Mouse (Mus musculus) ES-E14 (cell line): Measurements from ENCODE around the gene Ppm1h. TPM values are rescaled to one million over a fixed set of nuclear protein-coding genes. Genes with fewer than 3 reads are reported as not detected.

ENCODE experiments used
- DNase-seq: peaks from one replicate; pipeline ENCODE4 v3.0.0-alpha.2; 2013; ENCODE audit warnings: low read depth, low spot score
- H3K27ac ChIP-seq: 2 replicates; pipeline ENCODE4 v1.5.1; 2012; ENCODE audit warnings: low read depth, mild to moderate bottlenecking, low read length, moderate library complexity, mixed read lengths; ENCODE audit not compliant: poor library complexity, insufficient read depth, severe bottlenecking
- H3K36me3 ChIP-seq: 2 replicates; pipeline ENCODE4 v1.6.1; 2012; ENCODE audit warnings: mild to moderate bottlenecking, low read length, moderate library complexity, mixed read lengths; ENCODE audit not compliant: control insufficient read depth, poor library complexity, insufficient read depth, severe bottlenecking
- H3K4me1 ChIP-seq, 2 experiments: fragments of 150-350 bp in 1 of 2; sonication (generic) in 1 of 2; 2 replicates each; pipeline ENCODE4 v1.6.1; 2012; ENCODE audit warnings: low read length in 2 of 2, mild to moderate bottlenecking in 1 of 2, mixed read lengths in 1 of 2; ENCODE audit not compliant: control insufficient read depth in 2 of 2, insufficient read depth in 2 of 2, poor library complexity in 1 of 2
- H3K4me3 ChIP-seq, 2 experiments: fragments of 150-350 bp in 1 of 2; sonication (generic) in 1 of 2; 2 replicates each; pipeline ENCODE4 v1.5.1; 2012; ENCODE audit warnings: low read length in 2 of 2, low read depth in 1 of 2, mild to moderate bottlenecking in 1 of 2, mixed read lengths in 1 of 2; ENCODE audit not compliant: insufficient read depth in 1 of 2, poor library complexity in 1 of 2, severe bottlenecking in 1 of 2
- H3K9ac ChIP-seq: 2 replicates; pipeline ENCODE4 v1.6.1; 2012; ENCODE audit warnings: low read depth, mild to moderate bottlenecking, low read length, mixed read lengths; ENCODE audit not compliant: poor library complexity, insufficient read depth, severe bottlenecking
- H3K9me3 ChIP-seq: fragments of 150-350 bp; sonication (generic); 2 replicates; pipeline ENCODE4 v1.6.1; 2012; ENCODE audit warnings: low read depth, mild to moderate bottlenecking, low read length; ENCODE audit not compliant: control insufficient read depth, insufficient read depth
- CHD2 ChIP-seq: IDR thresholded peaks from 2 replicates; pipeline ENCODE4 v1.6.1; 2014; ENCODE audit warnings: mild to moderate bottlenecking, low read depth, low read length, inconsistent platforms
- HCFC1 ChIP-seq: IDR thresholded peaks from 2 replicates; pipeline ENCODE4 v1.6.1; 2012; ENCODE audit warnings: low read length, inconsistent platforms, borderline replicate concordance; ENCODE audit not compliant: insufficient read depth
- MAFK ChIP-seq: IDR thresholded peaks from 2 replicates; pipeline ENCODE4 v1.6.1; 2014; ENCODE audit warnings: mild to moderate bottlenecking, low read depth, low read length, inconsistent platforms; ENCODE audit not compliant: insufficient read depth
- ZC3H11A ChIP-seq: IDR thresholded peaks from 2 replicates; pipeline ENCODE4 v1.6.1; 2012; ENCODE audit warnings: low read depth, mild to moderate bottlenecking, inconsistent platforms, low read length, borderline replicate concordance
- ZNF384 ChIP-seq: IDR thresholded peaks from 2 replicates; pipeline ENCODE4 v1.6.1; 2012; ENCODE audit warnings: low read depth, low read length, inconsistent platforms
- in situ Hi-C, 2 experiments: fragments of 600-800 bp; cut with MboI; formaldehyde crosslinking; loops; one replicate each; pipeline ENCODE4 v1.15.1; 2025; ENCODE audit warnings: low sequenced_read_pairs in 2 of 2, inconsistent platforms in 1 of 2; ENCODE audit not compliant: unreplicated experiment in 2 of 2
- total RNA-seq: library from RNA; depleted of rRNA; stranded (reverse); fragments of 300-350 nt; gene quantifications from 2 replicates; pipeline ENCODE4 v1.2.3, GENCODE M21; 2012

Ppm1h gene
- total RNA-seq, 1 experiment = 4.5 TPM

DNA sequence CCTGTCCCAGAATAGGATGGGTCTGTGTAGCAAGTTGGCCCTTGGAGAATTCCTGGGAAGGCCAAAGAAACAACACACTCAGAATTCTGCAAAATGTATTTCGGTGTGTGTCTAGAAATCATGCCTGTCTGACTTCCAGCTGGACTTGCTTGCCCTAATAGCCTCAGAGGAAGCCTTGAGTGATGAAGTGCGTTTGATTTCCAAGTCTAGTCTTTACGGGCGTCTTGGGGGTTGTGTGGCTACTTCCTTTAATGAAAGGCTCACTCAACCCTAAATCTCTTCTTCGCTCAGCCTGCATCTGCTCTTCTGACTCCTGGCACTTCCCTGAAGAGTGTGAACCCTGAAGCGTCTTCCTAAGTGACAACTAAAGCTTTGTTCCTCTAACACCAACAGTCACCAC is 265.3 kb downstream of the Ppm1h start:
- in situ Hi-C loops = no loop called here
- Histone ChIP-seq H3K4me1 (0 out of 4 replicates have a peak, but pooled peaks cover 0 to 3% of the 10 kb centered on the region in 2 experiments), H3K9ac (no peak overlapping the region), H3K36me3 (no peaks in the 10 kb centered on the region), H3K4me3 (no peak overlapping the region), H3K9me3 (no peaks in the 10 kb centered on the region), H3K27ac (no peak overlapping the region)
- no peak for DNase-seq
- no peak for TF ChIP-seq ZNF384
- TF ChIP-seq ZC3H11A = no peak
- TF ChIP-seq CHD2 = no peak
- TF ChIP-seq HCFC1 = no peak
- no peak for TF ChIP-seq MAFK

DNA sequence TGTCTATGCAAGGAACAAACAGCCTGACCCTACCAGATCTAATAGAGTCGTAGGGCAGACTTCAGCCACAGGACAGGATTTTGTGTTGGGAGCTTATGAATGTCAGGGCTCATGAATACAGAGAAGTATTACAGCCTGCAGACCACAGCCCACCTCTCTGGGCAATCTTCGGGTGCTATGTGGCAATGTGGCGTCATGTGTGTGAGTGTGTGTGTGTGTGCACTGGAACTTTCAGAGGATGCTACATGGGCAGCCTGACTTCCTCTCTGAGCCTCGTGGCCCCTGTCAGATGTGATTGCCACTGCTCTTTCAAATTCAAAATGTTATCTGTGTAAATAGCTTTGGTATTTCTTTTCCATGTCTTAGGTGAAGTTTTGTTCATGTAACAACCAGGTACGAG is 266.3 kb downstream of the Ppm1h start:
- H3K36me3 ChIP-seq = no peaks in the 10 kb centered on the region
- DNase-seq = no peak
- TF ChIP-seq ZNF384 (no peak), CHD2 (no peak), MAFK (no peak), HCFC1 (no peak)
- H3K9ac ChIP-seq = no peak overlapping the region
- H3K4me3 ChIP-seq = no peak overlapping the region
- no peak overlapping the region for H3K27ac ChIP-seq
- no peaks in the 10 kb centered on the region for H3K9me3 ChIP-seq
- 0 out of 4 replicates have a peak, but pooled peaks cover 0 to 3% of the 10 kb centered on the region in 2 experiments for H3K4me1 ChIP-seq
- in situ Hi-C loops = no loop called here

DNA sequence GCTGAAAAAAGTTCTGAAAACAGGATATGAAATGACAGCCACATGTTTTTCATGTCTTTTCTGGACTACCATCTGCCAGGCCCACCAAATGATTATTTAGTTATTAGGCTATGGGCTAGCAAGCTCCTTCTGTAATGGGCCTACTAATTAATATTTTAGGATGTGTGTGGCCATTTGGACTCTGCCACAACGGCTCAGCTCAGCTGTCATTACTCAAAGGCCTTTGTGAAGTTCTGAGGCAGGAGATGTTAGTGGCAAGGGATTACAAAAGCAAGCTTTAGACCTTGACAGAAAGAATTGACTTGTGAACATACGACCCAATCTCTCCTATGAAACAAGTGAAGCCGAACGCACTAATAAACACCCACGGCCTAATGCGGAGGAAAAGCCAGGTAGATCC is 272.4 kb downstream of the Ppm1h start:
- no peak for TF ChIP-seq MAFK
- TF ChIP-seq CHD2 = no peak
- no peak for TF ChIP-seq HCFC1
- TF ChIP-seq ZNF384 = no peak
- no peak for TF ChIP-seq ZC3H11A
- in situ Hi-C loops = no loop called here
- Histone ChIP-seq H3K27ac (no peak overlapping the region), H3K36me3 (no peaks in the 10 kb centered on the region), H3K4me1 (no peaks in the 10 kb centered on the region), H3K4me3 (no peak overlapping the region), H3K9me3 (no peaks in the 10 kb centered on the region), H3K9ac (no peak overlapping the region)
- DNase-seq = no peak

DNA sequence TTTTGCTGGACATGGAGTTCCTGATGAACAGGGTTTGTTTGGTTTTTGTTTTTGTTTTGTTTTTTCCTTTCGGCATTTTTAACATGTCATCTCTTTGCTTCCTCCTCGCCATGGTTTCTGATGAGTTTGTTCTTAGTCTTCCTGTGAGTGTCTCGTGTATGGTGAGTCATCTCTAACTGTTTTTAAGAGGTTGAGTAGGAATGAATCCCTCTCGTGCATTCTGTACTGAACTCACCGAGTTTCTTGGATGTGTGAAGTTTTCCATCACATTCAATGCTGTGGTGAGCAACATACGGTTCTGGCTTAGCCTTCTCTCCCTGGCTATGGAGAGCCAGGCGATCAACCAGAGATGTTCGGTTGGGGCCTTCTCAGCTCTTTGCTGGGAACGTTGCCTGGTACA is 275.0 kb downstream of the Ppm1h start:
- H3K27ac ChIP-seq = no peak overlapping the region
- H3K4me3 ChIP-seq = no peak overlapping the region
- H3K4me1 ChIP-seq = peaks cover 0 to under 1% of the 10 kb centered on the region in 2 experiments; a peak in 1 of 4 replicates
- no peak for DNase-seq
- TF ChIP-seq ZC3H11A (no peak), HCFC1 (no peak), CHD2 (no peak), ZNF384 (no peak), MAFK (no peak)
- in situ Hi-C loops = no loop called here
- no peak overlapping the region for H3K9ac ChIP-seq
- H3K9me3 ChIP-seq = no peaks in the 10 kb centered on the region
- no peaks in the 10 kb centered on the region for H3K36me3 ChIP-seq

DNA sequence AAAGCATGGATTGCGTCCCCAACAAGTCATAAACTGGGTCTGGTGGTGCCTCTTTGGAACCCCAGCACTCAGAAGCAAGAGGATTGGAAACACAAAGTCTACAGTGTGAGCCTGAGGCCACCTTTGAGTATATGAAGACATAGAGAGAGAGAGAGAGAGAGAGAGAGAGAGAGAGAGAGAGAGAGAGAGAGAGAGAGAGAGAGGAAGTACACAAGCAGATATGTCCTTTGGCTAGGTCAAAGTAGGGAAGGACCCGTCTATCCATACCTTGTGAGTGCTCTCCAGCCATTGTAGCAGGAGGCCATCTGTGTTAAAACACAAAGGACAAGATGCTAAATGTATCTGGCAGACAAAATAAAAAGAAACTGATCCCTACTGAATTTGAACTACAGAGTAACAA is 279.4 kb downstream of the Ppm1h start:
- no peak overlapping the region for H3K9ac ChIP-seq
- in situ Hi-C loops = no loop called here
- H3K9me3 ChIP-seq = no peaks in the 10 kb centered on the region
- H3K4me3 ChIP-seq = no peak overlapping the region
- H3K27ac ChIP-seq = no peak overlapping the region
- no peaks in the 10 kb centered on the region for H3K36me3 ChIP-seq
- no peak for TF ChIP-seq ZC3H11A
- TF ChIP-seq MAFK = no peak
- TF ChIP-seq HCFC1 = no peak
- no peak for TF ChIP-seq CHD2
- no peak for TF ChIP-seq ZNF384
- DNase-seq = no peak
- H3K4me1 ChIP-seq = peaks cover 0 to 5% of the 10 kb centered on the region in 2 experiments; a peak in 1 of 4 replicates
